Mouse (Mus musculus) heart, adult 2 months (tissue): ENCODE results near the gene Gm37240. TPM values are rescaled to one million over a fixed set of nuclear protein-coding genes. Genes with fewer than 3 reads are reported as not detected.
"Not testable (repeated sequence)": the region's sequence is repeated elsewhere in the genome, so short reads cannot be mapped to it uniquely, and the experiment has no call there.

Experiments
- DNase-seq, 2 experiments: peaks; one replicate each; pipeline ENCODE4 v3.0.0; 2021
- H3K27ac ChIP-seq: fragments of 200-600 bp; 2 replicates; pipeline ENCODE4 v1.8.1; 2022
- H3K27me3 ChIP-seq: fragments of 200-500 bp; 2 replicates; pipeline ENCODE4 v1.6.1; 2012; ENCODE audit warnings: mild to moderate bottlenecking, low read length, inconsistent platforms, mixed read lengths; ENCODE audit not compliant: control insufficient read depth, insufficient read depth
- H3K36me3 ChIP-seq: fragments of 200-500 bp; 2 replicates; pipeline ENCODE4 v1.6.1; 2012; ENCODE audit warnings: low read length, inconsistent platforms; ENCODE audit not compliant: control insufficient read depth, insufficient read depth
- H3K4me1 ChIP-seq: fragments of 200-500 bp; 2 replicates; pipeline ENCODE4 v1.6.1; 2011; ENCODE audit warnings: low read length; ENCODE audit not compliant: control insufficient read depth, insufficient read depth
- H3K4me3 ChIP-seq: fragments of 200-600 bp; 2 replicates; pipeline ENCODE4 v1.8.1; 2022
- H3K79me2 ChIP-seq: fragments of 200-500 bp; replicated peaks from 2 replicates; pipeline ENCODE4 v1.6.1; 2012; ENCODE audit warnings: mild to moderate bottlenecking, inconsistent platforms, low read length, moderate library complexity, mixed read lengths; ENCODE audit not compliant: control insufficient read depth, insufficient read depth
- H3K9ac ChIP-seq: fragments of 200-500 bp; 2 replicates; pipeline ENCODE4 v1.6.1; 2012; ENCODE audit warnings: low read depth, mild to moderate bottlenecking, control low read depth, inconsistent platforms, low read length, mixed read lengths
- CTCF ChIP-seq: fragments of 200-600 bp; IDR thresholded peaks from 2 replicates; pipeline ENCODE4 v1.8.1; 2022; ENCODE audit warnings: antibody characterized with exemption, mild to moderate bottlenecking, moderate library complexity
- EP300 ChIP-seq: fragments of 200-500 bp; IDR thresholded peaks from 2 replicates; pipeline ENCODE4 v1.6.1; 2011; ENCODE audit warnings: low read depth, low read length, control low read depth; ENCODE audit not compliant: insufficient read depth
- POLR2A ChIP-seq: fragments of 200-500 bp; IDR thresholded peaks from 2 replicates; pipeline ENCODE4 v1.6.1; 2011; ENCODE audit warnings: mild to moderate bottlenecking, low read depth, low read length, control low read depth; ENCODE audit not compliant: insufficient read depth
- WGBS: fragments of 180-500 bp; shearing (Covaris S2); methylation state at CpG from one replicate; pipeline ENCODE4 v1.1.7; 2018; 5-methylcytosine and 5-hydroxymethylcytosine counted together
- intact Hi-C: fragments of 180-260 bp; cut with DNase I; formaldehyde crosslinking; loops from one replicate; pipeline ENCODE4 v1.15.1; 2025
- polyA plus RNA-seq: library from polyadenylated mRNA; depleted of rRNA; stranded (reverse); fragments of >200 nt; gene quantifications from 2 replicates; pipeline ENCODE4 v1.2.3, GENCODE M21; 2012
- total RNA-seq, 2 experiments: library from RNA; stranded (reverse); gene quantifications; 2 replicates each; pipeline ENCODE4 v1.2.3; 2021

Gm37240 gene
- total and polyA plus RNA-seq, 3 experiments = 25.0 to 45.3 (median 36.6) TPM

DNA sequence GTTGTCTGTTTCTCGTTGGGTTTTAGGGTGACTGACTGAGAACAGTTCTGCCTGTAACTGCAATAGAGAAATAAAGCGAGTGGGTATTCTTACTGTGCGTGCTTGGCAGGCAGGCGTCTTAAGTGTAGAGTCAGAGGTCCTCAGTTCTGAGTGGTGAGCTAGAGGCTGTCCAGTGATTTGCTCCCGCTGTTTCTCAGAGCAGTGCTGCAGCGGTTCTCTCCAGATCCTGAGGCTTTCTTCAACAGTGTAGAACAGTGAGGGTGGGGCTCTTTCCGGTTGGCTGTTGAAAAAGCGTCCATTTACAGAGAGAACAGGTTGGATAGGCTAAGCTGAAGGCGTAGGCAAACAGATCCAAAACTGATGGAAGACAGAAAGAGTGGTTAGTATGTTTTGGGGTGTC lies 1012.0 kb downstream of the Gm37240 start:
- H3K4me3 ChIP-seq = no peak overlapping the region
- WGBS = 75% methylated on average over 9 of the region's 9 CpGs
- no peaks in the 10 kb centered on the region for H3K79me2 ChIP-seq
- no peaks in the 10 kb centered on the region for H3K4me1 ChIP-seq
- no peak for TF ChIP-seq POLR2A
- no peak overlapping the region for H3K9ac ChIP-seq
- DNase-seq = no peak
- H3K27me3 ChIP-seq = no peaks in the 10 kb centered on the region
- intact Hi-C loops = no loop called here
- H3K27ac ChIP-seq = no peak overlapping the region
- H3K36me3 ChIP-seq = no peaks in the 10 kb centered on the region

DNA sequence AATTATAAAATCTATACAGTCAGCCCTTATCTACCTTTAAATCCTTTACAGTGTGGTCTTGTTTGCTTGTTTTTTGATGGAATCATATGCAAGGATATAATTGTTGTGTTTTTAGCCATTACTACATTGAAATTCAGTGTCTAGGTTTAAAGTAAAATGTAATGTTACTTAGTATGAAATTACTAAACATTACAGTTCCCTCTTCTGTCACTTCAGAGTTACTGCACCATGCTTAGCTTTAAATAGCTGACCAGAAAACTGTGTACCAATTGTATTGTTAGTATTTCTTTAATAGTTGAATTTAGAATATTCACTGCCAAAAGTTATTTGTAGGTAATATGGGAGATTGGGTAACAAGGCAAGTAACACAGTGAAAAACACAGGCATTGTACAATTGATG lies 1017.2 kb downstream of the Gm37240 start:
- Histone ChIP-seq H3K27me3 (no peaks in the 10 kb centered on the region), H3K4me1 (peaks cover 6% of the 10 kb centered on the region), H3K9ac (no peak overlapping the region), H3K27ac (no peak overlapping the region), H3K79me2 (no peaks in the 10 kb centered on the region), H3K4me3 (no peak overlapping the region), H3K36me3 (peaks cover 10% of the 10 kb centered on the region; the same call in 1 of the 2 replicates)
- intact Hi-C loops = no loop called here
- TF ChIP-seq CTCF (peak; percentile 71), POLR2A (no peak)
- no peak for DNase-seq

DNA sequence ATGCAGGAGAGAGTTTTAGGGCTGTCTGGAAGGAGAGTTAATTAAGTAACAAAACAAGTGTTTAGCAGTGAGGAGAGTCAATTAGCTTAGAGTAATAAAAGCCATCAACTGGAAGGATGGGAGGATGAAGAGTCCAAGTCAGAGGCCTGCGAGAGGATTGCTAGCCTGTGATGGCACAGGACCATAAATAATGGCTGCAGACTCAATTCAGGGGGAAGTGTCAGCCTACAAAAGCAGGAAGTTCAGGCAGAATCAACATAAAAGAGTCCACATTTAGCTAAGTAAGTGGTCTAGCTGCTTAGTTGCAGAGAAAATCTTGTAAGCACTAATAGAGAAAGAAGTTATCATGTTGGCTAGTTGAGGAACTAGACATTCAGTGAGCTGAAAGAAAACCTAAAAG lies 1019.3 kb downstream of the Gm37240 start:
- H3K4me3 ChIP-seq = no peak overlapping the region
- intact Hi-C loops = loop anchor here (2.0 kb wide), 1 partner anchor 15 kb away; no protein-coding TSS in a partner anchor
- no peaks in the 10 kb centered on the region for H3K27me3 ChIP-seq
- TF ChIP-seq EP300 = no peak
- TF ChIP-seq CTCF = no peak
- TF ChIP-seq POLR2A = no peak
- peak overlapping the region; percentile 24 for H3K27ac ChIP-seq
- no peak for DNase-seq
- H3K36me3 ChIP-seq = peaks cover 10% of the 10 kb centered on the region; the same call in 1 of the 2 replicates
- WGBS = 44% methylated on average over 1 of the region's 1 CpGs
- peaks cover 6% of the 10 kb centered on the region for H3K4me1 ChIP-seq
- H3K9ac ChIP-seq = no peak overlapping the region
- no peaks in the 10 kb centered on the region for H3K79me2 ChIP-seq

DNA sequence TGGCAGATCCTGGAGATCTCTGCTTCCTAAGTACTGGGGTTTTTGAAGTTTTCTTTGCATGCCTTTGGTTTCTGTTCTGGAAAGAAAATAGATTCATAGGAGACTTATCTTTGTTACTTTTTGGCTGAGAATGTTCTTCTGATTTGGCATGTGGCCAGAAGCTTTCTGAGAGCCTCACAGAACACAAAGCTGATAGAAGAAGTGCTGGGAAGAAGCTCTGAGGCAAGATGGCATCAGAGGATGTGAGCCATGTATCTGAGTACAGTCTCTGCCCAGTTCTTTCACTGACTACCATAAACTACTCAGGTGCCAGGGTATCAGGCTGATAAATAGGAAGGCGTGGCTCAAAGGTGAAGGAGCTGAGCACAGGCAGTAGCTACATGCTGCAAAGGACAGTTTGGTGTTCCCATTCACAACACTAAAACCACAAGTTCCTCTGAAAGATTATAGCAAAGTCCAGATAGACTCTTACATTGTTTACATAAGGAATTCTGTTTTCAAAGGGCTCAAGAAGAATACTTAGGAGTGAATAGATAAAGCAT lies 1019.8 kb downstream of the Gm37240 start:
- H3K4me3 ChIP-seq = no peak overlapping the region
- H3K36me3 ChIP-seq = peaks cover 10% of the 10 kb centered on the region; the same call in 1 of the 2 replicates
- DNase-seq = no peak
- TF ChIP-seq CTCF = no peak
- no peak for TF ChIP-seq POLR2A
- no peak for TF ChIP-seq EP300
- peaks cover 6% of the 10 kb centered on the region for H3K4me1 ChIP-seq
- 78% methylated on average over 1 of the region's 1 CpGs for WGBS
- peak overlapping the region; percentile 24 for H3K27ac ChIP-seq
- no peaks in the 10 kb centered on the region for H3K79me2 ChIP-seq
- intact Hi-C loops = loop anchor here (2.0 kb wide), 1 partner anchor 15 kb away; no protein-coding TSS in a partner anchor
- H3K27me3 ChIP-seq = no peaks in the 10 kb centered on the region
- no peak overlapping the region for H3K9ac ChIP-seq

DNA sequence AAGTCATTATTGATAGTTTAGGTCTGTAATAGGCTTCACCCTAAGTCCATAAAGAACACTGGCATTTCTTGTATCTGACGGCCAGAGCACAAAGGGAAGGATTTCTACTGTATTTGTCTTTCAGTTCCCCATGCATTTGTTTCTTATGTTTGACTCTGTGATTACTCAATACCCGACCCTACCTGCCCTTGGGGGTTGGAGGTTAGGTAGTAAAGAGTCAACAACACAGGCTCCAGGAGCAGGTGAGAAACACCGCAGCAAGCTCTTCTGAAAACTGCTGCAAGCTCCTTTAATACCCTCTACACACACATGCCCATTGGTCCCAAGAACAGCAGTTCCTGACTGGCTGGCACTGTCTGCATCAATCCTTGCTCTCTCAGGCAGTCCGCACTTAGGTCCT lies 1020.5 kb downstream of the Gm37240 start:
- Histone ChIP-seq H3K9ac (no peak overlapping the region), H3K4me1 (peaks cover 6% of the 10 kb centered on the region), H3K4me3 (no peak overlapping the region), H3K27ac (no peak overlapping the region), H3K36me3 (peaks cover 10% of the 10 kb centered on the region; the same call in 1 of the 2 replicates), H3K79me2 (no peaks in the 10 kb centered on the region), H3K27me3 (no peaks in the 10 kb centered on the region)
- TF ChIP-seq EP300 (no peak), CTCF (no peak), POLR2A (no peak)
- WGBS = 83% methylated on average over 4 of the region's 4 CpGs
- no peak for DNase-seq
- intact Hi-C loops = loop anchor here (2.0 kb wide), 1 partner anchor 14 kb away; no protein-coding TSS in a partner anchor

DNA sequence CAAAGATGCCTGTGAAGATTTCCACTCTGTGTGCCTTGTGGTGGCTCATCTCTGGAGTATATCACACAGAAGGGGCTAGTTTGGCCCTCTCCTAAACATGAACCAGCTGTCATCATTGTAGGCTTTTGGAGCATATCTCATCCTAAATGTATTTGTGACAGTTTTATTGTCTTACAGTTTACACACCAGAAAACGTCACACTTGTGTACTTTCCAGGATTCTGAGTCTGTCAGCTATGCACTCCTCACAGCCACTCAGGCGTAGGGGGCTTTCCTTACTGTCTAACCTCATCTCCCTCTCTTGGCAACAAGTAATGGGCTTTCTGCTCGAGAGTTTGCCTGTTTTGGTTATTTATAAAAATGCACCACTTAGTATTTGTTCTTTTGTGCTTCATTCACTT lies 1021.6 kb downstream of the Gm37240 start:
- Histone ChIP-seq H3K4me3 (no peak overlapping the region), H3K27ac (no peak overlapping the region), H3K36me3 (peaks cover 10% of the 10 kb centered on the region; the same call in 1 of the 2 replicates), H3K9ac (no peak overlapping the region), H3K79me2 (no peaks in the 10 kb centered on the region; the same call in 1 of the 2 replicates), H3K4me1 (peaks cover 6% of the 10 kb centered on the region), H3K27me3 (no peaks in the 10 kb centered on the region)
- DNase-seq = no peak
- intact Hi-C loops = loop anchor here (2.0 kb wide), 1 partner anchor 13 kb away; no protein-coding TSS in a partner anchor
- WGBS = 74% methylated on average over 3 of the region's 3 CpGs
- no peak for TF ChIP-seq POLR2A

DNA sequence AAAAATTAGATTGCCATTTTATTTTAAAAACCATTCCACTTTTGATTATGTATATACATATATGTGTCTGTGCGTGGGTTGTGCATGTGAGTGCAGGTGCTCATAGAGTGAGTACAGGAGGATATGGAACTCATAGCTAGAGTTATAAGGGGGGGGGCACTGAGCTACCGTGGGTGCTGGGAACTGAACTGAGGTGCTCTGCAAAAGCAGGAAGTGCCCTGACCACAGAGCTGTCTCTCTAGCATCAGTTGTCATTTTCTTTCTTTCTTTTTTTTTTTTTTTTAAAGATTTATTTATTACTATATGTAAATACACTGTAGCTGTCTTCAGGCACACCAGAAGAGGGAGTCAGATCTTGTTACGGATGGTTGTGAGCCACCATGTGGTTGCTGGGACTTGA lies 1025.5 kb downstream of the Gm37240 start:
- H3K27ac ChIP-seq, H3K9ac ChIP-seq, H3K79me2 ChIP-seq, intact Hi-C loops, H3K36me3 ChIP-seq, H3K27me3 ChIP-seq, H3K4me1 ChIP-seq, H3K4me3 ChIP-seq, DNase-seq: not testable (repeated sequence)
- 94% methylated on average over 3 of the region's 3 CpGs for WGBS
